Mouse (Mus musculus): Measurements from ENCODE around the gene Egfr.

Gene Egfr

GRCm38 (mm10) chr11:16823830-16824545, 72.0 kb downstream of the Egfr start:
- in situ Hi-C loops (cut with MboI, MseI) = no loop called here

DNA sequence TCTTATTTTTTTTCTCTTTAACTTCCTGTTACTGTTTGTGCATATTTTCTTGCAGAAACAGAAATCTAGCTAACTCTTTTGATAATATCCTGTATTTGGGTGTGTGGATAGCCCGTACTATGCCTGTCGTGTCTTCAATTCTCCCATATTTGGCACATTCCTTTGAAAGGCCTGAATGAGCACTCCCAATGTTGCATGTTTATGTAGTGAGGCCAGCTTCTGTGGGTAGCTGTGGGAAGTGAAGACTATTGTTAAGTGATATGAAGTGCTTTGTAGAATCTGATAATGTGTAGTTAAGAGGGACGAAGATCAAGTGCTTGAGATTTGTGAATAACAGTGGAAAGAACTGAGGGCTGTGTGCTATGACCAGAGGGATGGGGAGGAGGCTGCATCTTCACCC, 77.5 kb downstream of the Egfr start:
- in situ Hi-C loops (cut with MboI, MseI) = no loop called here

- in situ Hi-C loops (cut with MboI, MseI) = no loop called here
Measured at GRCm38 (mm10) chr11:16830531-16831227, 78.7 kb downstream of the Egfr start.

GRCm38 (mm10) chr11:16831974-16832464, 80.0 kb downstream of the Egfr start:
- in situ Hi-C loops (cut with MboI, MseI) = no loop called here

DNA sequence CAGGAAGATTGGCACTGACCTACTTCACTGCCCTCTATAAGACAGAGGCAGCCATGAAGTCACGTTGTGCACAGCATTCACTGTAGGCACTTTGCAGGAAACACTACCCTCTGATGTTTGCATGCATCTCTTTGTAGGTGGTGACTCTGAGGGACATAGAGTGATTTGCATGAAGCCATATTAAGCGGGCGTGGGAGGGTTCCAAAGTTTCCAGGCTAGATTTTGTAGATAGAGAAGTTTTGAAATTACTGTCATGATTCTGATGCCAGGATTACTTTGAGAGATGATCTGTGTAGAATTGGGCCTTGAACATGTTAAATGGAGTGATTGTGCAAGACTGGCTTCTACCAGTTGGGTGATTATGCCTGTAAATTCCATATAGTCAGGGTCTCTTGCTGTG, 86.8 kb downstream of the Egfr start:
- in situ Hi-C loops (cut with MboI, MseI) = no loop called here

- in situ Hi-C loops (cut with MboI, MseI) = no loop called here
Measured at GRCm38 (mm10) chr11:16842924-16843323, 90.9 kb downstream of the Egfr start.

DNA sequence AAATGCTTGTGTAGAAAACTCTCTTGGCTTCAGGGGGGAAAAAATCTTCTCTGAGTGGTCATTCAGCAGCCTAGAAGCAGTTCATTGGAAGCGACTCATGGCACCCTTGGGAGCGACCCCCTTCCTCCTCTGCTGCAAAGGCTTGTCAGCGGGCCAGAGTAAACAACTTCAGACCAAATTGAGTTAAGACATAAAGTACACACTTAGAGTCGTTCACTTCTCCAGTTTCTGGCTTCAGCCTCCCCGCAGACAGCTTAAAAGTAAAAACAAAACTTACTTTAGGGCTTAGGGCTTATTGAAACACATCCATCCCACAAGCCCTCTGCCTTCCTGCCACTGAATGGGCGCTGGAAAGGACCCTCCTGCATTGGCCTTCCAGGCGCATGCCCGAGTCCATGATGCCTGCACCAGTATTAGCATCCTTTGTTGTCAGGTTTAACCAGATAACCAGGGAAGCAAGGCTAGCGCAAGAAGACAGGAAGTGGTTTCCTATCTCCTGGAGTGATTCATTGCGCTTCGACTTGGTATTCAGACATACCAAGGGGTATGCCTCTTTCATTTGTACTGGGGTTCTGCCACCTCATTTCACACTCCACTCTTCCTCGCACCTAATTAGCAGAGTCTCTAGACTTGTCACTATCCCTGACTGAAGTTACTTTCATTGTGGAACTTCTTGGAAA, 92.0 kb downstream of the Egfr start:
- in situ Hi-C loops (cut with MboI, MseI) = no loop called here

DNA sequence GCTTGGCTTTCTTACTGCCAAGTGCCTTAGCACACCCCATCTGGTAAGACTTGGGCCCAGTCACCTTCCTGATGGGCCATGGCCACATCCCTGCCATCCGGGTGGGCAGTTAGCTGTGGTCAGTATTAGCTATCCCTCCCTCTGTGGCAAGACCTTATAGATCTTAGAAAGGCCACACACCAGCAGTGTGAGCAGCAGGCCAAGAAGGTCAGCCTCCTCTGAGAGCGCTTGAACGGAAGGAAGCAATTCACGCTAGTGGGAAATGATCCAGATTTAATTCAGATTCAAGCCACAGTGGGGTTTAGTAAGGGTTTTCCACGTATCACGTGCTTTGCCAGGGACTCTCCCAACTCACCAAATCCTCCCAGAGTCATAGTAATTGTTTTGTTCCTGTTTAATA, 96.9 kb downstream of the Egfr start:
- in situ Hi-C loops (cut with MboI, MseI) = no loop called here

- in situ Hi-C loops (cut with MboI, MseI) = no loop called here
Measured at GRCm38 (mm10) chr11:16851361-16851760, 99.4 kb downstream of the Egfr start.

GRCm38 (mm10) chr11:16854111-16854510, 102.1 kb downstream of the Egfr start:
- in situ Hi-C loops (cut with MboI, MseI) = no loop called here

DNA sequence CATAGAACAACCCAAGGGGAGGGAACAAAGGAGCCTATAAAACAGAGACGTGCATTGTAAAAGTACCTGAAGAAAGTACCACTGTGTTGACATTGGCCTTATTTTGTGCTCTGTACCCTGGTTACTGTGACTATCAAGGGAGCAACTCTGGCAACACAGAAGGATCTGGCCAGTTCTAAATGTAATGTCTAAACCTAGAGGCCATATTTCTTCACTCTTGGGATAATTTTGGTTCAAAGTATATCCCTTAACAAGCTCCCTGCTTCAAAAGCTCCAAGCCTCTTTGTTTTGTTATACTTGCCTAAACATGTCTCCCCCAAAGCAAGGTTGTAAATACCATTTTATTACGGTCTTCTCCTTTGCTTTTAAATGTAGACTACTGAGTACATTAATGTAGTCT, 105.3 kb downstream of the Egfr start:
- in situ Hi-C loops (cut with MboI, MseI) = no loop called here

DNA sequence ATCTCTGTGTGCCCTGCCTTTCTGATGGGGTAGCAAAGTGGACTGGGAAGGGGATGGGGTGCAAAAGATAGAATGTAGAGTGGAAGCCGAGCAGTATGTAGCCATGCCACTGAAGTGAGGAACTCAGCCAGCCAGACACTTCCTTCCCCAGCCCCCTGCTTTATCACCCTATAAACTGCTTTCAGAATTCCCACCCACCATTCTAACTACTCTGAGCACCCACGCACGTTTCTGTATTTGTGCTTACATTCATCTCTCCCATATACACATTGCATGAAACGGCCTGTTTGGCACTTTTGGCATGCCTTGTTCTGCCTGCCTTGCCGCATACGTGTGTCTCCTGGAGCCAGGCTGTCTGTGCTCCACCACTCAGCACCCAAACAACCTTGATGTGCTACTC, 109.0 kb downstream of the Egfr start:
- in situ Hi-C loops (cut with MboI, MseI) = no loop called here

DNA sequence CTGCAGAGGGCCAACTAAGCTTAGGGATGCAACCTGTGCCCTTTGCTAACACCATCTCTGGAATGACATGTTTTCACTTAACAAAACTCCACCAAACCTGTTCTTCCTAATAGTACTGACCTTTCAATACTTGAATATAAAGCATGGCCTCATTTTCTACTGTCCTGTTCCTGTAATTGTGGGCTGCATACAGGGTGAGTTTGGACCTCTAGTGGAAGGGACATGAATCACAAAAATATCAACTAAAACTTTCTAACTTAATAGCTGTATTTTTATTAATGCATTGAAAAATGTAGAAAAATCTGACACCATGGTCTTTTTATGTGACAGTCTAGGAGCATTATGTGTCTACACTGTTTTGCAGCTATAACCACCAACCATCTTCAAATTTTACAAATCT, 111.5 kb downstream of the Egfr start:
- in situ Hi-C loops (cut with MboI, MseI) = no loop called here

GRCm38 (mm10) chr11:16864980-16865561, 113.1 kb downstream of the Egfr start:
- in situ Hi-C loops (cut with MboI, MseI) = no loop called here

DNA sequence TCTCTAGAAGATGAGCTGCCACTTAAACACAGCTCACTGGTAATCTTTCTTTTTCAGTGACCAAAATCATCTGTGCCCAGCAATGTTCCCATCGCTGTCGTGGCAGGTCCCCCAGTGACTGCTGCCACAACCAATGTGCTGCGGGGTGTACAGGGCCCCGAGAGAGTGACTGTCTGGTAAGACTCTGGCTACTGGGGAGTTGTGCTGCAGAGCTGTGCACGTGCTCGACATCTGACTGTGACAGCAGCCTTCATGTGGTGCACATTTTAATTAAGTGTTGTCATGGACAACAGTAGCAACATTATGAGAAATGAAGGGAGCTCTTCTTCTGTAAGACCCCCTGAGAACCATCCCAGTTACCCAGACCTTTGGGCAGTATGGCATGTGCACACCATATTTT, 116.0 kb downstream of the Egfr start:
- in situ Hi-C loops (cut with MboI, MseI) = no loop called here

DNA sequence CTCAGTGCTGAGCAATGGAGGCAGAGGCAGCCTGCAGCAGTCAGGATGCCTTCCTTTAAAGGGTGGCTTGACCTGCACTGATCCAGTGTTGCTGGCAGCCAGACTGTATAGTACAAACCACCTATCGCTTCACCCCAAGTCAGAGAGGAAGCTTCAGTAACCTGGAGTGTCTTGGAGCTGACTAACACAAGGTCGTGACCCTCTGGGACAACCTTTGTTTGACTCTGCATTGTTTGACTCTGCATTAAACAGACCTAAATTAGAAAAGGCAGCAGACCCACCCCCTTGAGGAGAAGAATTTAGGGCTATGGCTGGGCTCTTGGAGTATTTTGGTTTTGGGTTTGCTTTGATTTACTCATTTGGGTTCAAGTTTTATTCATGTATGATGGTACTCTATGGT, 117.5 kb downstream of the Egfr start:
- in situ Hi-C loops (cut with MboI, MseI) = no loop called here

- in situ Hi-C loops (cut with MboI, MseI) = no loop called here
Measured at GRCm38 (mm10) chr11:16871120-16871519, 119.1 kb downstream of the Egfr start.

- in situ Hi-C loops (cut with MboI, MseI) = no loop called here
Measured at GRCm38 (mm10) chr11:16877676-16878378, 125.8 kb downstream of the Egfr start.

DNA sequence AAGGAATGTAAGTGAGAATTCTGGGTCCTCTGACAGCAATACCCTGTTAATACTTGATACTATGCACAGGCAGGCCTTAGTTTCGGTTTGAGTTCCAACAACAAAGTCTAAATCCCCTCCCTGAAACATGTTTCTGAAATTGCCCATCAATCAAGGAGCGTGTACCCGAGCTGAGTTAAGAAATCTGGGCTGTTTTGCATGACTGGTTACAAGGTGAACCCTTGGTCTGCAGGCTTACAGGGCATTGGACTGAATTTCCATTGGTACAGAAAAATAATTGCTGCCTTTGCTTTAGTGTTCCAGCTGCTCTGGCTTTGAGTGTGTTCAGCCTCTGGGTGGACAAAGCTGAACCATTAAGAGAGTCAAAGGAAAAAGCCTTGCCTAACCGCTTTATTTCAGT, 129.9 kb downstream of the Egfr start:
- in situ Hi-C loops (cut with MboI, MseI) = no loop called here

DNA sequence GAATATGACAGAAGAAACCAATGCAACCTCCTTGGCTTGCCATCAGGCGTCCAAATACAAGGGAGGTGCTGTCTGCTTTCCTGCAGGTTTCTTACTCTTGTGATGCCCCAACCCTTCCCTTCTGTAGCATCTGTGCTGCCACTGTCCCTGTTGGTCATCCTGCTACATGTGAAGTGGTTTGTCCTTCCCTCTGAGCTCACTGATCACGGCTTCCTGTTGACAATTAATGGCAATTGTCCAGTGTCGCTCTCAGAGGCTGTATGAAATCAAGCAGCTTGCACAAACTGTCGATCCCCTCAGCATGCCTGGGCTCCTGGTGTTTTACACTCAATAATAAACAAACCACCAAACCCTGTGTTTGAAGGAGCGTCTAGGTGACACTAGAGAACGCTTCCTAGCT, 134.1 kb downstream of the Egfr start:
- in situ Hi-C loops (cut with MboI, MseI) = no loop called here

DNA sequence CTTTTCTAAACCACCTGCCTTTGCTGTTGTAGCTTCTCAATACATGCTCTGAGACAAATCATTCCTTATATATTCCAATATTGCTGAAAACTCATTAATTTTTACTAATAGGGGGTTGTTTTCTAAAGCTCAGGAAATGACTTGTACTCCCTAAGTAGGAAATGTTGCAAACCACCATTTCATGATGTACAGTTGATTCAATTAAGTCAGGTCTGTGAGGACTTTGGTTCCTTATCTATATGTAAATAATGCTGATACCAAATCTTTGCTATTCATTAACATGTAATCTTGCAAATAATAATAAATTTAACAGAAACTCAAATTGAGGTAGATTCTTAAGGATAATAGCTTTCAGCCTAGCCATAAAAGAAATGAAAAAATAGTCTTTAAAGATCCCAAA, 136.1 kb downstream of the Egfr start:
- in situ Hi-C loops (cut with MboI, MseI) = no loop called here

Data from T-helper 2 cell (primary cell).